Comparison of ENCODE assay signal across 8 mouse cellular contexts in genomic region chr17:79020208-79020983, GRCm38 (mm10). TPM values are rescaled to one million over a fixed set of nuclear protein-coding genes. Genes with fewer than 3 reads are reported as not detected.
DNase-seq lines count a peak whose midpoint lies in the region; ATAC-seq and TF ChIP-seq lines count a peak whose summit lies in the region.

Gene Prkd3, minus strand, starts transcription at chr17:79020816.

- intact Hi-C loops in left cerebral cortex, adult 2 months (cut with DNase I), result no loop called here

- no peaks in the 10 kb centered on the region for H3K9me3 ChIP-seq in hindbrain, embryonic 16.5 days (ENCODE audit: control insufficient read depth, low read length)

- peak within 1 kb of the TSS; percentile 72 for H3K4me2 ChIP-seq in hindbrain, embryonic 16.5 days (ENCODE audit: low read length)

- no peaks in the 10 kb centered on the region for H3K27me3 ChIP-seq in hindbrain, embryonic 16.5 days (replicated peaks; ENCODE audit: control insufficient read depth, insufficient read depth, low read length)

- TF ChIP-seq CTCF in left cerebral cortex, adult 2 months (IDR thresholded peaks at IDR 0.05), result no peak

- under 1% methylated on average over 66 of the region's 113 CpGs for WGBS in hindbrain, embryonic 16.5 days

- H3K36me3 ChIP-seq in hindbrain, embryonic 16.5 days (ENCODE audit: control insufficient read depth, insufficient read depth, low read length), result no peaks in the 10 kb centered on the region

- no peaks in the 10 kb centered on the region; the same call in 1 of the 2 replicates for H3K4me1 ChIP-seq in hindbrain, embryonic 16.5 days (ENCODE audit: control insufficient read depth, insufficient read depth, low read depth, low read length)

- H3K4me3 ChIP-seq in hindbrain, embryonic 16.5 days (ENCODE audit: low read length), result peak within 1 kb of the TSS; percentile 89
- H3K4me3 ChIP-seq in left cerebral cortex, adult 2 months, result peak within 1 kb of the TSS; percentile 63

- DNase-seq in WW6 (ENCODE audit: low read depth, low spot score), result peak; percentile 50
- DNase-seq in gastrocnemius, adult 8-10 months (ENCODE audit: low spot score in 2 of 2), result peak; percentile 36 to 46
- DNase-seq in left cerebral cortex, adult 2 months (ENCODE audit: extremely low spot score in 1 of 2, low spot score in 2 of 2), result peak; percentile 36 to 44
- peak; percentile 76 to 86 for DNase-seq in lung, postnatal 4 days
- peak; percentile 86 for DNase-seq in retina, postnatal 1 day
- DNase-seq in urinary bladder, adult 2 months (ENCODE audit: low spot score), result peak; percentile 59

- H3K9ac ChIP-seq in hindbrain, embryonic 16.5 days (ENCODE audit: low read depth, low read length), result peak within 1 kb of the TSS; percentile 79

- peak within 1 kb of the TSS; percentile 77 for H3K27ac ChIP-seq in hindbrain, embryonic 16.5 days (ENCODE audit: low read depth, low read length)
- H3K27ac ChIP-seq in left cerebral cortex, adult 2 months, result peak within 1 kb of the TSS; percentile 76

- ATAC-seq in common myeloid progenitor, adult 5-6 weeks (replicated peaks; ENCODE audit: low read depth, poor library complexity, severe bottlenecking), result peak; percentile 66
- ATAC-seq in hindbrain, embryonic 16.5 days, result peak; percentile 92

RNA-seq across cellular contexts. Expression of gene Prkd3, which starts in this region (rescaled TPM):
- total RNA-seq in common myeloid progenitor, adult 5-6 weeks (2017), result 47.2 and 48.6 TPM in 2 replicates
- total RNA-seq in gastrocnemius, adult 8-10 months (2022), result 10 to 100 TPM in 1 of 4 experiments, 1 to 10 TPM in 3; 7.8 to 11.2 (median 9.0) TPM
- 11.0 and 15.0 TPM in 2 replicates for polyA plus RNA-seq in hindbrain, embryonic 16.5 days (2015; fragmentation: Nextera tagmentation; extraction: Ambion mirVana)
- 10 to 100 TPM in 1 of 2 experiments, 1 to 10 TPM in 1; 9.3 to 10.9 TPM for total RNA-seq in left cerebral cortex, adult 2 months (2021)
- 26.9 and 31.2 TPM in 2 replicates for polyA plus RNA-seq in urinary bladder, adult 2 months (2012; rRNA removed)

Comparison
In these comparisons a context has a peak if more than half of its experiments do, and no peak if none do; other contexts are left out.
1. Peak in every context shown above with its lines: DNase-seq, ATAC-seq, H3K4me3 ChIP-seq and H3K27ac ChIP-seq.